Mouse (Mus musculus): ENCODE results near the gene Leprot. TPM values are rescaled to one million over a fixed set of nuclear protein-coding genes. Genes with fewer than 3 reads are reported as not detected.

The Leprot gene
- polyA plus RNA-seq, 1 experiment from 2014 or later, result 79.0 TPM

DNA sequence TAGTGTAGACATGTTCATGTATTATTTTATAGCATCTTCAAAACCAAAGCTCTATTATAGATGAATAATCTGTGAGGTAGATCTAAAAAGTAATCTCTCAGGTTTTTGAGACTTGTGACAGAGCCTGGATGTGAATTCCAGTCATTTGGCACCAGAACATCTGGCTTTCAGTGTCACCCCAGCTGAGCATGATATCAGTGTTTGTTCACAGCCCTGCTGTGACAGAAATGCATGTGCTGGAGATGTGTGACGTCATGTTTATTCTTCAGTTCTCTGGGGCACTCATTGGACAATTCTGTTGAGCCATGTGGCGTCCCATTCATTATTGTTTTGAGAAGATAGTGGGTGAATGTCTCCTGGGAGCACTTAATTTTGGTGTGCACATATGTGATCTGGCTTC, 11.9 kb upstream of the Leprot start:
- no peak for ATAC-seq (replicated peaks; ENCODE audit: insufficient number of reproducible peaks, low FRiP score, low TSS enrichment, low read depth)
- Histone ChIP-seq H3K4me1 (ENCODE audit: control insufficient read depth, insufficient read depth, low read length) (no peaks in the 10 kb centered on the region), H3K27me3 (ENCODE audit: control insufficient read depth, insufficient read depth, low read length) (no peaks in the 10 kb centered on the region), H3K4me3 (ENCODE audit: low read depth, low read length) (no peak overlapping the region), H3K36me3 (replicated peaks; ENCODE audit: control insufficient read depth, insufficient read depth, low read depth, low read length) (no peaks in the 10 kb centered on the region), H3K9ac (replicated peaks; ENCODE audit: low read length) (no peak overlapping the region), H3K27ac (replicated peaks; ENCODE audit: low read depth, low read length) (no peak overlapping the region), H3K4me2 (ENCODE audit: low read depth, low read length) (no peak overlapping the region), H3K9me3 (replicated peaks; ENCODE audit: control insufficient read depth, low read length) (no peaks in the 10 kb centered on the region)
- no peak for DNase-seq (ENCODE audit: low spot score)
- WGBS, result 75% methylated on average over 2 of the region's 2 CpGs

DNA sequence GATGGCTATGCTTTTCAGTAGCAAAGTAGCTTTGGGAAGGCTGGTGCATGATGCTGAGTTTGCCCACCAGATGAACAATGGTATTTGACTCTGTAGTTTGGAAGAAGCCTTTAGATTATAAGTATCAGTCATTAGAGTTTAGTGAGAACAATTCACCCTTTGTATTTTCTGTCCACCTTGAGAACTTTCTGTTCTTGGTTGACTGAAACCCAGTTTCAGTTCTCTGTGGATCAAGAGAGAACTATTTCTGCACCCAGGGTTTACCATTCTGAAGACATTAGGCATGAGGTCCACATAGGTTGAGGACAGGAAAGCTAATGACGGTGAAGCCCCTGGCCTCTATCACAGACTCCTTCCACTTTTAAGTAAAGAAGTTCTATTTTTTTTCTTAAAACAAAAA, 10.0 kb upstream of the Leprot start:
- no peaks in the 10 kb centered on the region for H3K4me1 ChIP-seq (ENCODE audit: control insufficient read depth, insufficient read depth, low read length)
- H3K4me3 ChIP-seq (ENCODE audit: low read depth, low read length), result no peak overlapping the region
- no peak overlapping the region for H3K9ac ChIP-seq (replicated peaks; ENCODE audit: low read length)
- no peaks in the 10 kb centered on the region for H3K9me3 ChIP-seq (replicated peaks; ENCODE audit: control insufficient read depth, low read length)
- 90% methylated on average over 1 of the region's 1 CpGs for WGBS
- no peak overlapping the region for H3K4me2 ChIP-seq (ENCODE audit: low read depth, low read length)
- no peaks in the 10 kb centered on the region for H3K27me3 ChIP-seq (ENCODE audit: control insufficient read depth, insufficient read depth, low read length)
- DNase-seq (ENCODE audit: low spot score), result no peak
- H3K27ac ChIP-seq (replicated peaks; ENCODE audit: low read depth, low read length), result no peak overlapping the region
- H3K36me3 ChIP-seq (replicated peaks; ENCODE audit: control insufficient read depth, insufficient read depth, low read depth, low read length), result no peaks in the 10 kb centered on the region
- no peak for ATAC-seq (replicated peaks; ENCODE audit: insufficient number of reproducible peaks, low FRiP score, low TSS enrichment, low read depth)

DNA sequence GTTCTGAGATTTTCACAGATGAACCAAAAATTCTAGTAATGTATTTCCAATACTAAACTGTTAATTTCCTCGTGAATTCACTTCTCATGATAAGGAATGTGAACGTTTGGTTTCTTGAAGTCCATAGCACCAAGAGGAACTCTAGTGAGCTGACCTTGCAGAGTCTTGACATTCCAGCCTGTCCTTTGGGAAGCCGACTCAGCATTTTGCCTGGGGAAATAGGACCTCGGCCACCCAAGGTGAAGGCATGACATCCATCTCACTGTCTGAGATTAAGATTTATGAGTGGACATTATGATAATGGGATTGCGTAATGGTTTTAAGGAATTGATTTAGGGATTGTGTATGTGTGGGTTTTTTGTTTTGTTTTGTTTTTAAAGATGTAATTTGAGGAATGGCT, 6.9 kb upstream of the Leprot start:
- Histone ChIP-seq H3K9me3 (replicated peaks; ENCODE audit: control insufficient read depth, low read length) (no peaks in the 10 kb centered on the region), H3K27me3 (ENCODE audit: control insufficient read depth, insufficient read depth, low read length) (no peaks in the 10 kb centered on the region), H3K4me2 (ENCODE audit: low read depth, low read length) (no peak overlapping the region), H3K4me1 (ENCODE audit: control insufficient read depth, insufficient read depth, low read length) (no peaks in the 10 kb centered on the region), H3K36me3 (replicated peaks; ENCODE audit: control insufficient read depth, insufficient read depth, low read depth, low read length) (no peaks in the 10 kb centered on the region), H3K27ac (replicated peaks; ENCODE audit: low read depth, low read length) (no peak overlapping the region), H3K9ac (replicated peaks; ENCODE audit: low read length) (no peak overlapping the region), H3K4me3 (ENCODE audit: low read depth, low read length) (no peak overlapping the region)
- DNase-seq (ENCODE audit: low spot score) (no peak), ATAC-seq (replicated peaks; ENCODE audit: insufficient number of reproducible peaks, low FRiP score, low TSS enrichment, low read depth) (no peak)
- WGBS, result 70% methylated on average over 5 of the region's 5 CpGs

DNA sequence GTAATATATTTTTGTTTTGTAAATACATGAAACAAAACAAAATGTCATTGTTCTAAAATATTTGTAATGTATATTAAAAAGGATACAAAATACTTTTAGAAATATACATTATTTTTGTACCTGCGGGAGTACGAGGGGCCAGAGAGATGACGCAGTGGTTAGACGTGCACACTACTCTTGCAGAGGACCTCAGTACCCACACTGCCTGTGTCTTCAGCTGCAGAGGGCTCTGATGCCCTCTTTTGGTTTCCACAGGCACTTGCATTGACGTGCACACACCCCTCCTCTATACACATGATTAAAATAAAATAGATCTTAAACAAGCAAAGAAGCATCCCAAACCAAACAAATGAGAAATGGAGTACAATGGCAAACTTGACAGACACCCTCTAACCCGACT, 4.8 kb upstream of the Leprot start:
- Histone ChIP-seq H3K27ac (replicated peaks; ENCODE audit: low read depth, low read length) (no peak overlapping the region), H3K4me2 (ENCODE audit: low read depth, low read length) (no peak overlapping the region), H3K4me3 (ENCODE audit: low read depth, low read length) (no peak overlapping the region), H3K36me3 (replicated peaks; ENCODE audit: control insufficient read depth, insufficient read depth, low read depth, low read length) (no peaks in the 10 kb centered on the region), H3K27me3 (ENCODE audit: control insufficient read depth, insufficient read depth, low read length) (no peaks in the 10 kb centered on the region), H3K9me3 (replicated peaks; ENCODE audit: control insufficient read depth, low read length) (no peaks in the 10 kb centered on the region), H3K9ac (replicated peaks; ENCODE audit: low read length) (no peak overlapping the region), H3K4me1 (ENCODE audit: control insufficient read depth, insufficient read depth, low read length) (no peaks in the 10 kb centered on the region)
- 81% methylated on average over 6 of the region's 6 CpGs for WGBS
- no peak for ATAC-seq (replicated peaks; ENCODE audit: insufficient number of reproducible peaks, low FRiP score, low TSS enrichment, low read depth)
- DNase-seq (ENCODE audit: low spot score), result no peak

DNA sequence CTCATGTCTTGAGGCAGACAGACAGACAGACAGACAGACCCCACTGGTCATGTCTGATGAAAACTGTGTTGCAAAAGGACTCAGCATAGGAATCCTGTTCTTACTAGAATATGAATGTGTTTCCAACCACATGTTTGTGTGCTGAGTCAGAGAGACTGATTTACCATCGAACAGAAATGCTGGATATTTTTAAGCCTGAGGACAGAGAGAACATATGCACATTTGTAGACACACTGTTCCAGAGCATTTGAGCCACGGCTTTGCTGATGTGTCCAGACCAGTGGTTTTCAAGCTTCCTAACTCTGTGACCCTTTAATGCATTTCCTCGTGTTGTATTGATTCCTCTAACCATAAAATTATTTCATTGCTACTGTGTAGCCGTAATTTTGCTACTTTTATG, 4.3 kb upstream of the Leprot start:
- no peak for ATAC-seq (replicated peaks; ENCODE audit: insufficient number of reproducible peaks, low FRiP score, low TSS enrichment, low read depth)
- WGBS, result 80% methylated on average over 4 of the region's 4 CpGs

DNA sequence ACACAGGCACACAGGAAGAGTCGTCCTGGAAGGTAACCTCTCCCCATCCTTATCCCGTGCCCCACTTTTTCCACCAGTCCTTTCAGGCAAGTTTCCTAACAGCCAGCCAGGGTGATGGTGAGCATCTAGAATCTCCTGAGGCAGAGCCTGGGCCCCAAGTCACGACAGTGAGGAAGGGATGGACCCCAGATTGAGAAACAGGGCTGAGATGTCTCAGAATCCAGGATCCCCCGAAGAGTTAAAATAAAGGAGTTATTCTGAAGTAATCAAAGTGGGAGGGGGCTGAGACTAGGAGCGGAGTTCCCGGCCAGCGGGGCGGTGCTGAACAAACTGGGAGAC, 692 bp upstream of the Leprot start:
- no peaks in the 10 kb centered on the region for H3K9me3 ChIP-seq (replicated peaks; ENCODE audit: control insufficient read depth, low read length)
- ATAC-seq (replicated peaks; ENCODE audit: insufficient number of reproducible peaks, low FRiP score, low TSS enrichment, low read depth) (no peak), DNase-seq (ENCODE audit: low spot score) (no peak)
- WGBS, result 0% methylated on average over 8 of the region's 8 CpGs
- peak overlapping the region; percentile 52 for H3K9ac ChIP-seq (replicated peaks; ENCODE audit: low read length)
- H3K4me3 ChIP-seq (ENCODE audit: low read depth, low read length), result peak overlapping the region; percentile 66
- H3K4me2 ChIP-seq (ENCODE audit: low read depth, low read length), result peak overlapping the region; percentile 46
- no peak overlapping the region for H3K27ac ChIP-seq (replicated peaks; ENCODE audit: low read depth, low read length)
- H3K36me3 ChIP-seq (replicated peaks; ENCODE audit: control insufficient read depth, insufficient read depth, low read depth, low read length), result no peaks in the 10 kb centered on the region
- no peaks in the 10 kb centered on the region for H3K27me3 ChIP-seq (ENCODE audit: control insufficient read depth, insufficient read depth, low read length)
- H3K4me1 ChIP-seq (ENCODE audit: control insufficient read depth, insufficient read depth, low read length), result no peaks in the 10 kb centered on the region

More for the DNA sequence above, 4.3 kb upstream of the Leprot start:
- no peaks in the 10 kb centered on the region for H3K4me1 ChIP-seq (ENCODE audit: control insufficient read depth, insufficient read depth, low read length)
- no peaks in the 10 kb centered on the region for H3K9me3 ChIP-seq (replicated peaks; ENCODE audit: control insufficient read depth, low read length)
- H3K9ac ChIP-seq (replicated peaks; ENCODE audit: low read length), result no peak overlapping the region
- no peak overlapping the region for H3K4me2 ChIP-seq (ENCODE audit: low read depth, low read length)
- no peaks in the 10 kb centered on the region for H3K36me3 ChIP-seq (replicated peaks; ENCODE audit: control insufficient read depth, insufficient read depth, low read depth, low read length)
- no peak overlapping the region for H3K27ac ChIP-seq (replicated peaks; ENCODE audit: low read depth, low read length)
- DNase-seq (ENCODE audit: low spot score), result no peak
- H3K4me3 ChIP-seq (ENCODE audit: low read depth, low read length), result no peak overlapping the region
- no peaks in the 10 kb centered on the region for H3K27me3 ChIP-seq (ENCODE audit: control insufficient read depth, insufficient read depth, low read length)

DNA sequence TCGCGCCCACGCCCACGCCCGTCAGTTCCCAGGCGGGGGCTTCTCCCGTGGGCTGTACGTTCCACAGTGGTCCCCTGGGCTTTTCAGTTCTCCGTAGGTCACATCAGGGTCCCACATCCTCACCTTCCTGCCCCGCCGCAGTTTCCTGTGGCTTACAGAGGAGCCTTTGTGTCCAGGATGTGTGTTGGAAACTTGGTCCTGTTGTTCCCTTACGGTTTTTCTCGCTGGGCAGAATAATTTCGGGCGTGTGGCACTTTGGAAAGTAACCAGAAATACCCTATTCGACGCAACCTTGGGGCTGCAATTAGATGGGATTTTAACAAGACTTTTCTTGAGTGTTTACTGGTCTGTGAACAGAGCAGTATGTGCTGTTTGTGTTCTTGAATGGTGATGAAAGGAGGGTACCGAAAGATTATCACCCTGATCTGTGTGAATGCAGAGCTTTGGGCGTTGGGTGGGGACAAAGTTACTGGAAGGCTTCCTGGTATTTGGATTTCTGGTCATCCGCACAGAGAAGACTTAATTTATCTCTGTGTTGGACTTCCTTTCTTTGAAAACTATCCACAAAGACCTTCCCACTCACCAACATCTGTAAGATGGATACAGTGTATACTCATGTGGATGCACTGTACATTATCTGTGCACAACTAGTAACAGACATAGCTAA, 591 bp downstream of the Leprot start:
- Histone ChIP-seq H3K27ac (replicated peaks; ENCODE audit: low read depth, low read length) (peak overlapping the region; percentile 75), H3K4me1 (ENCODE audit: control insufficient read depth, insufficient read depth, low read length) (no peaks in the 10 kb centered on the region; the same call in 1 of the 2 replicates), H3K36me3 (replicated peaks; ENCODE audit: control insufficient read depth, insufficient read depth, low read depth, low read length) (no peaks in the 10 kb centered on the region), H3K9ac (replicated peaks; ENCODE audit: low read length) (peak overlapping the region; percentile 84), H3K27me3 (ENCODE audit: control insufficient read depth, insufficient read depth, low read length) (no peaks in the 10 kb centered on the region), H3K4me3 (ENCODE audit: low read depth, low read length) (peak overlapping the region; percentile 66), H3K9me3 (replicated peaks; ENCODE audit: control insufficient read depth, low read length) (no peaks in the 10 kb centered on the region), H3K4me2 (ENCODE audit: low read depth, low read length) (peak overlapping the region; percentile 48)
- WGBS, result 1% methylated on average over 20 of the region's 20 CpGs
- peak; percentile 54 for DNase-seq (ENCODE audit: low spot score)
- ATAC-seq (replicated peaks; ENCODE audit: insufficient number of reproducible peaks, low FRiP score, low TSS enrichment, low read depth), result no peak

DNA sequence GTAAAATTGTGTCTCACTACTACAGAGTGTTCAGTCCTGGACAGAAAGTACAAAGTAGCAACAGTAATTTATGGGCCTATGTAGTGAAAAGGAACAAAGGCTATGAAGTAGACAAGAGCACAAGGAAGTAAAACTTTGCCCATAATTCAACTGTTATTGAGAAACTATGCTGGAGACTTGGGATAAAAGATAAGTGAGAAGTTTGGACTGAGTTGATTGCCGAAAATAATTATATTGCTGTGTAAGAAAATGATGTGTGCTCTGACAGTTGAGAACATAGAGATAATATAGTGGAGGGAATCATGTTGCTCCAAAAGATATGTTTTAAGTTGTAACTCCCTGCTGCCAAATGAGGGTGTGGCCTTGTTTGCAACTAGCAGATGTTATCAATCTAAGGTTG, 1.2 kb downstream of the Leprot start:
- DNase-seq (ENCODE audit: low spot score), result peak; percentile 7
- Histone ChIP-seq H3K4me3 (ENCODE audit: low read depth, low read length) (peak overlapping the region; percentile 66), H3K9ac (replicated peaks; ENCODE audit: low read length) (peak overlapping the region; percentile 84), H3K9me3 (replicated peaks; ENCODE audit: control insufficient read depth, low read length) (no peaks in the 10 kb centered on the region), H3K4me1 (ENCODE audit: control insufficient read depth, insufficient read depth, low read length) (no peaks in the 10 kb centered on the region; the same call in 1 of the 2 replicates), H3K27me3 (ENCODE audit: control insufficient read depth, insufficient read depth, low read length) (no peaks in the 10 kb centered on the region), H3K4me2 (ENCODE audit: low read depth, low read length) (peak overlapping the region; percentile 48), H3K36me3 (replicated peaks; ENCODE audit: control insufficient read depth, insufficient read depth, low read depth, low read length) (no peaks in the 10 kb centered on the region), H3K27ac (replicated peaks; ENCODE audit: low read depth, low read length) (peak overlapping the region; percentile 75; the same call in 1 of the 2 replicates)
- 80% methylated on average over 1 of the region's 1 CpGs for WGBS
- ATAC-seq (replicated peaks; ENCODE audit: insufficient number of reproducible peaks, low FRiP score, low TSS enrichment, low read depth), result no peak

All from embryonic facial prominence, embryonic 11.5 days (tissue).